Mouse (Mus musculus): ENCODE data around the gene Otx2. TPM values are rescaled to one million over a fixed set of nuclear protein-coding genes. Genes with fewer than 3 reads are reported as not detected.
"Not testable (repeated sequence)": the region's sequence is repeated elsewhere in the genome, so short reads cannot be mapped to it uniquely, and the experiment has no call there.

Gene Otx2
- polyA plus RNA-seq, 1 experiment, result not detected

GRCm38 (mm10) chr14:48632335-48632734 lies 41.3 kb downstream of the Otx2 start:
- Histone ChIP-seq H3K27ac (ENCODE audit: insufficient read depth, low read depth, low read length) (no peak overlapping the region), H3K4me3 (ENCODE audit: insufficient read depth, low read length) (no peak overlapping the region), H3K4me1 (ENCODE audit: control insufficient read depth, insufficient read depth, low read length) (no peaks in the 10 kb centered on the region)
- TF ChIP-seq CTCF (IDR thresholded peaks at IDR 0.05; ENCODE audit: low read depth, low read length) (no peak), POLR2A (IDR thresholded peaks at IDR 0.05; ENCODE audit: borderline replicate concordance, low read depth, low read length) (no peak)

- Histone ChIP-seq H3K4me1 (ENCODE audit: control insufficient read depth, insufficient read depth, low read length) (no peaks in the 10 kb centered on the region), H3K4me3 (ENCODE audit: insufficient read depth, low read length) (no peak overlapping the region), H3K27ac (ENCODE audit: insufficient read depth, low read depth, low read length) (no peak overlapping the region)
- no peak for TF ChIP-seq CTCF (IDR thresholded peaks at IDR 0.05; ENCODE audit: low read depth, low read length)
- no peak for TF ChIP-seq POLR2A (IDR thresholded peaks at IDR 0.05; ENCODE audit: borderline replicate concordance, low read depth, low read length)
These were observed 42.1 kb downstream of the Otx2 start for GRCm38 (mm10) chr14:48631486-48631885.

GRCm38 (mm10) chr14:48629404-48629803 lies 44.2 kb downstream of the Otx2 start:
- H3K4me3 ChIP-seq (ENCODE audit: insufficient read depth, low read length), result no peak overlapping the region
- no peak overlapping the region for H3K27ac ChIP-seq (ENCODE audit: insufficient read depth, low read depth, low read length)
- no peak for TF ChIP-seq CTCF (IDR thresholded peaks at IDR 0.05; ENCODE audit: low read depth, low read length)
- TF ChIP-seq POLR2A (IDR thresholded peaks at IDR 0.05; ENCODE audit: borderline replicate concordance, low read depth, low read length), result no peak
- H3K4me1 ChIP-seq (ENCODE audit: control insufficient read depth, insufficient read depth, low read length), result no peaks in the 10 kb centered on the region

- Histone ChIP-seq H3K27ac (ENCODE audit: insufficient read depth, low read depth, low read length) (no peak overlapping the region), H3K4me1 (ENCODE audit: control insufficient read depth, insufficient read depth, low read length) (no peaks in the 10 kb centered on the region), H3K4me3 (ENCODE audit: insufficient read depth, low read length) (no peak overlapping the region)
- TF ChIP-seq POLR2A (IDR thresholded peaks at IDR 0.05; ENCODE audit: borderline replicate concordance, low read depth, low read length), result no peak
- TF ChIP-seq CTCF (IDR thresholded peaks at IDR 0.05; ENCODE audit: low read depth, low read length), result no peak
These were observed 47.3 kb downstream of the Otx2 start for GRCm38 (mm10) chr14:48626271-48626670.

- TF ChIP-seq CTCF (IDR thresholded peaks at IDR 0.05; ENCODE audit: low read depth, low read length) (no peak), POLR2A (IDR thresholded peaks at IDR 0.05; ENCODE audit: borderline replicate concordance, low read depth, low read length) (no peak)
- H3K27ac ChIP-seq (ENCODE audit: insufficient read depth, low read depth, low read length), result no peak overlapping the region
- H3K4me3 ChIP-seq (ENCODE audit: insufficient read depth, low read length), result no peak overlapping the region
- H3K4me1 ChIP-seq (ENCODE audit: control insufficient read depth, insufficient read depth, low read length), result no peaks in the 10 kb centered on the region
These were observed 48.3 kb downstream of the Otx2 start for GRCm38 (mm10) chr14:48625331-48625694.

- no peak overlapping the region for H3K4me3 ChIP-seq (ENCODE audit: insufficient read depth, low read length)
- TF ChIP-seq CTCF (IDR thresholded peaks at IDR 0.05; ENCODE audit: low read depth, low read length) (no peak), POLR2A (IDR thresholded peaks at IDR 0.05; ENCODE audit: borderline replicate concordance, low read depth, low read length) (no peak)
These were observed 48.9 kb downstream of the Otx2 start for GRCm38 (mm10) chr14:48624596-48625330.

GRCm38 (mm10) chr14:48622726-48623125 lies 50.9 kb downstream of the Otx2 start:
- H3K4me1 ChIP-seq (ENCODE audit: control insufficient read depth, insufficient read depth, low read length); H3K4me3 ChIP-seq (ENCODE audit: insufficient read depth, low read length); H3K27ac ChIP-seq (ENCODE audit: insufficient read depth, low read depth, low read length): not testable (repeated sequence)

More at GRCm38 (mm10) chr14:48624596-48625330, 48.9 kb downstream of the Otx2 start:
- Histone ChIP-seq H3K27ac (ENCODE audit: insufficient read depth, low read depth, low read length) (no peak overlapping the region), H3K4me1 (ENCODE audit: control insufficient read depth, insufficient read depth, low read length) (no peaks in the 10 kb centered on the region)

- no peak overlapping the region for H3K4me3 ChIP-seq (ENCODE audit: insufficient read depth, low read length)
- TF ChIP-seq POLR2A (IDR thresholded peaks at IDR 0.05; ENCODE audit: borderline replicate concordance, low read depth, low read length) (no peak), CTCF (IDR thresholded peaks at IDR 0.05; ENCODE audit: low read depth, low read length) (no peak)
- no peaks in the 10 kb centered on the region for H3K4me1 ChIP-seq (ENCODE audit: control insufficient read depth, insufficient read depth, low read length)
- H3K27ac ChIP-seq (ENCODE audit: insufficient read depth, low read depth, low read length), result no peak overlapping the region
These were observed 57.3 kb downstream of the Otx2 start for GRCm38 (mm10) chr14:48616361-48616760.

GRCm38 (mm10) chr14:48608641-48609310 lies 64.8 kb downstream of the Otx2 start:
- no peak for TF ChIP-seq CTCF (IDR thresholded peaks at IDR 0.05; ENCODE audit: low read depth, low read length)
- no peak for TF ChIP-seq POLR2A (IDR thresholded peaks at IDR 0.05; ENCODE audit: borderline replicate concordance, low read depth, low read length)
- H3K4me1 ChIP-seq (ENCODE audit: control insufficient read depth, insufficient read depth, low read length), result no peaks in the 10 kb centered on the region
- H3K27ac ChIP-seq (ENCODE audit: insufficient read depth, low read depth, low read length), result no peak overlapping the region
- no peak overlapping the region for H3K4me3 ChIP-seq (ENCODE audit: insufficient read depth, low read length)

Other genes with a start within 250 kb of the Otx2 start
- gene Tmem260, start 227.7 kb downstream of the Otx2 start, polyA plus RNA-seq (2012; ENCODE audit: insufficient read depth, insufficient read length, missing spikeins), result 19.0 and 21.4 TPM in 2 replicates